Mouse (Mus musculus): ENCODE data around the gene Eps8l3.
"Not testable (repeated sequence)": the region's sequence is repeated elsewhere in the genome, so short reads cannot be mapped to it uniquely, and the experiment has no call there.

Eps8l3 gene

DNA sequence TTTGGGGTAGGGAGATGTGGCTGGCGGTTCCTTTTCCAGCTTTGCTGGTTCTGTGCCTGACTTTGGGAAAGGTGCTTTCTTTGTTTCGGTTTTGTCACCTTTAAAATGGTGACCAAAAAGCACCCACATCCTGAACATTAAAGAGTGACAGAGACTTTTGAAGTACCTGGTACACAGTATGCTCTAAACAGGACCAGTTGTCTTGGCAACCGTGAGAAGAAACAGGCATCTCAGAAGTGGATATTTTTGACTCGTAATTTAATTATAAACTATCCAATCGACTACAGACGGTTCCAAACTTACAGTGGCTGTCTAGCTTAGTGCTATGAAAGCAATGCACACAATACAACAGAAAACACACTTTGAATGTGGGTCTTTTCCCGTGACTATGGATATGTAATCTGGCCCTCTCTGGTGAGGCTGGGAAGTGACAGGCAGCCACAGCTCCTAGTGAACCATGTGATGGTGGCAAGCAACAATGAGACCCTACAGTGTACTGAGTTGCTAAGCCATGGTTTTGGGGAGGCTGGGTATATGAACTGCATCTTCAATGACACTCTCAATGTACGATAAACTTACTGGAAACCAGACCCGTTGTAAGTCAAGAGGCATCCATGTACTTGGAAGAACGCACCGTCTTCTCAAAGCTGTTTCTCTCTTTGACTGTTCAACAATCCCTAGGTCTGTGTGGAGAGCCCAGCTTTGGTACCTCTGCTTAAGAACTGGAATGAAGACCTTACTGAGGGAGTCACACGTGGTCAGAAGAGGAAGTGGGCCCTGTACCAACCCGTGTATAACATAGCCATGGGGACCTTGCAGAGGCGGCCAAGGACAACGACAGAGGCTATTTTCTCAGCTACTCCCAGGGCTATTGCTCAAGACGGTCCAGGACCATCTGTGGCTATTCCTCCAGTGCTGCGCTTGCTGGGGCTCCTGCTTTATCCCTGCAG lies 23.5 kb upstream of the Eps8l3 start:
- intact Hi-C loops (cut with DNase I), result no loop called here

DNA sequence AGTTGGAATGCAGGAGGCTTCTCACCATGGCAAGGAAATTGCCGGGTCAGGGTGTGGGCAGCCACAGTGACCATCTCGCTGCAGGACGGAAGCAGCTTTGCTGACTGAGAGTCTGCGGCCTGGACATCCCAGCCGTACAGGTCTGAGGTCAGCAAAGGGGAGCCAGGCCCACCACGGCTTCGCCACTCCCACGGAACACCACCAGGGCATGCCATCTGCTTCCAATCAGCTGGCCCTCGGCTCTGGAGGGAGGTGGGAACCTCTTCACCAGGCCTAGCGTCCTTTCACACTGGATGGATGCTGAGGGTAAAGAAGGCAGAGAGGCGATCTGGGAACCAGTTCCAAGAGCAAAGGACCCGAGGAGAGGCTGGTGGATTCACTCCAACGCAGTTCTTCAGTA lies 21.7 kb upstream of the Eps8l3 start:
- intact Hi-C loops (cut with DNase I), result no loop called here

DNA sequence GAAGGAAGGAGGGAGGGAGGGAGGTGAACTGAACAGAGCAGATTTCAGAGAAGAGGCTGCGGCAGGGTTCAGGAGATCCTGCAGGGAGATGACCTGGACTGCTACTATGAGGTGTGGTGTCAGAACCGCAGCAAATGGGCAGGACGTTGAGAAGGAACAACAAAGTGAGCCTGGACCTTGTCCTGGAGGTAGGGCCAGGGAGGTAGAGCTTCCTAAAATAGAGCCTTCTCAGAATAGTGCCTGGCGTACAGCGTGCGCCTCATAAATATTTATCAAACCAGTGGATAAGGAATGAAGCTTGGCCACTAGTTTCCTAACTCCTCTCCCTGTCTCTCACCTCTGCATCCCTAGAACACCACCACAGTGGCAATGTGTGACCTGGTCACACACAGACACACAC lies 19.4 kb upstream of the Eps8l3 start:
- intact Hi-C loops (cut with DNase I), result no loop called here

DNA sequence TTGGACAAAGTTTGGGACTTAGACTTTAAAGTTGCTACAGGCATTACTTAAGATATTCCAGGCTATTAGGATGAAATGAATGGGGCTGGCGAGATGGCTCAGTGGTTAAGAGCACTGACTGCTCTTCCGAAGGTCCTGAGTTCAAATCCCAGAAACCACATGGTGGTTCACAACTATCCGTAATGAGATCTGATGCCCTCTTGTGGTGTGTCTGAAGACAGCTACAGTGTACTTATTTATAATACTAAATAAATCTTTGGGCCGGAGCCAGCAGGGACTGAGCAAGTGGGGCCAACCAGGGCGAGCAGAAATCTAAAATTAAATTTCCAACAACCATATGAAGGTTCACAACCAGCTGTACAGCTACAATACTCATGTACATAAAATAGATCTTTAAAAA lies 15.5 kb upstream of the Eps8l3 start:
- intact Hi-C loops (cut with DNase I), result not testable (repeated sequence)

DNA sequence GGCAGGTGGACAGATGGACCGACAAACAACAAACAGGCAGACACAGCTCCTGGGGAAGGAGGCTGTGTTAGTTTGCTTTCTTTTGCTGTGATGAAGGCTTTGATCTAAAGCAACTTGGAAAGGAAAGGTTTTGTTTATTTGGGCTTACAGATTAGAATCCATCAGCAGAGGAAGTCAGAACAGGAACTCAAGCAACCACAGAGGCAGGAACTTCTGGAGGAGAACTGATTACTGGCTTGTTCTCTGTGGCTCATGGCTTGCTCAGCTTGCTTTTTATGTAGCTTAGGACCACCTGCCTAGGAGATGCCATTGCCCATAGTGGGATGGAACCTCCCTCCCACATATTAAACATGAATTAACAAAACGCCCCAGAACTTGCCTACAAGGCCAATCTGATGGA lies 14.6 kb upstream of the Eps8l3 start:
- intact Hi-C loops (cut with DNase I), result loop anchor here (1.0 kb wide), 1 partner anchor 165 kb away; no protein-coding TSS in a partner anchor

DNA sequence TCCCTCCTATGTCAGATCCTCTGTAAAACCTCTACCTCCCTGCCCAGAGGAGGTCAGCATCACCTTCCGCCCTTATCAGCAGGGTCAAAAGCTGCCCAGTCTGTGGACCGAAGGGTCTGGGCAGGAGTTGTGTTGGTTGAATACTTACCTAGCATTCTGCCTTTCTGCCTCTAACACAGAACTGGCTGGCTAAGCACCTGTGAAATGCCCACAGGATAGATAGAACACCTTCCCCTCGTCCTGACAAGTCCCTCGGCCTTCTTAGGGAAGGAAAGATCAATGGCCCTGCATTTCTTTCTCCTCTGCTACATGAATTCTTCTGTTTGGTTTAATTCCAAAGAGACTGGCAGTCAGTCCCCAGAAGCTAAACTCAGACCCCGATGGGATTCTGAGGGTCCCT lies 13.6 kb upstream of the Eps8l3 start:
- intact Hi-C loops (cut with DNase I), result no loop called here

DNA sequence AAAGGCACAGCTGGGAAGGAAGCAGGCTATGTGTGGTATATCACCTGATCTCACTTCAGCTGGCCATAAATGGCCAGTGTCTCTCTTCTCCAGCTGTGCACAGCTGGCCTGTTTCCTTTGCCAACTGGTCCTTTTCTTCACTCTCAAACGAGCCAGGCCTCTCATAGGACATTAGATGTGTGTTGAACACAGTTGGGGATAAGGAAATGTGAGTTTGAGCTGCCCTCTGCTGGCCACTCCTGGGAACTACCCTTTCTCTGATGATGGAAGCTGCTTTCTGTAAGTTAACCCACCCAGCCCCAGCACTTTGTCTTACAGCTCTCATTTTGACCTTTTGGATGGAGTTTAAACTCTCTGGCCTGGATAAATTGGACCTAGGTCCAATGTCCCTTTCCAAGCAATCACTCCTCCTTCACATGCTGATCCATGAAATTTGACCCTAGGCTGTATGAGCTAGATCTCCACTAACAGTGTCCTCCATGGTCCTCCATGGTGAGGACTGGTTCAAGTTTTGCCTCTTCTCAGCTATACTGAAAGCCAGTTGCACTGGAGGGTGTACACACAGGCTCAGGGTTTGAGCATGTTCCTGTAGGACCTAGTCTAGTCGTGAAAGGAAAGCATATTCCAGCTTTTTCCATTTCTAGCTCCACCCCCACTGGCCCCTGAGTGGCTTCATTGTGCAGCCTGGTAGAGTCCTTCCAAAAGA lies 13.0 kb upstream of the Eps8l3 start:
- intact Hi-C loops (cut with DNase I), result loop anchor here (2.0 kb wide), 1 partner anchor 109 kb away; no protein-coding TSS in a partner anchor

DNA sequence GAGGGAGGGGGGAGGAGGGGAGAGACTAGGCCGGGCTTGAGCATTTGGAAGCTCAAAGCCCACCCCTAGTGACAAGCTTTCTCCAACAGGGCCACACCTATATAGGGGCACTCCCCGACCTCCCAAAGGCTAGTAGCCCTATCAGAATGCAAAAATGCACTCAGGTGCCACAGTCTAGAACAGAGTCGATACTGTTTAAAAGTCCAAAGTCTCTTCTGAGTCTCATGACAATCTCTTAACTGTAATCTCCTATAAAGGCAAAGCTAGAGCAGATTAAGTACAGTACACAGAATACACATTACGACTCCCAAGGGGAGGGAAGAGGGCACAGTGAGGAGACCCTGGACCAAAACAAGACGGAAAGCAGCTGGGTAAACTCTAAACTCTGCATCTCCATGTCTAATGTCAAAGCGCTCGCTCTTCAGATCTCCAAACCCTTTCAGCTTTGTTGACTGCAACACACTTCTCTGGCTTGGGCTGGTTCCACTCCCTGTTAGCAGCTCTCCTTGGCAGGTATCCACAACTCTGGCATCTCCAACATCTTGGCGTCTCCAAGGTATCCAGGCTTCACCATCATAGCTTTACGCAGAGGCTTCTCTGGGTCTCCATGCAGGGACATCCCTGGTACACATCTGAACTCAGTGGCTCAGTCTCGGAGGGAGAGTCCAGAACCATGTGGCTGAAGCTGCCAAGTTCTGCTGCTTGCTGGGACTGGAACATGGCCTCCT lies 11.5 kb upstream of the Eps8l3 start:
- intact Hi-C loops (cut with DNase I), result loop anchor here (2.0 kb wide), 2 partner anchors 111 to 195 kb away; no protein-coding TSS in a partner anchor

DNA sequence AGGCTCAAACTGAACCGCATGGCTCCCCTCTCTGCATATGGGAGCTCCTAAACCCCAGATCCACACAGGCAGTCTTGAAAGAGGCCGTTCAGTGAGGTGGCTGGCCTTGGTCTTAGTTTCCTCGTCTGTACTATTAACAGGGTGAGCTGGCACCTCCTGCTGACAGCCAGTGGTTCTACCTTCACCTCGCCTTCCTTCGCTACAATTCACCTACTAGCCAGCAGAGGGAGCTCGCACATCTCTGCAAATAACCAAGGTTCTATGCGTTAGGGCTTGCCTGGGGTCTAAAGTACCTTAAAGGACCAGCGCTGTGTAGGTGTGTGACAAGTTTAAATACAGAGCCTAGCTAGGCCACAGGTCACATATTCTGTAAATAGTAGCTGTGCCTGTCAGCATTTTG lies 9.9 kb upstream of the Eps8l3 start:
- intact Hi-C loops (cut with DNase I), result loop anchor here (1.0 to 2.0 kb wide), 2 partner anchors 51 to 194 kb away; no protein-coding TSS in a partner anchor

DNA sequence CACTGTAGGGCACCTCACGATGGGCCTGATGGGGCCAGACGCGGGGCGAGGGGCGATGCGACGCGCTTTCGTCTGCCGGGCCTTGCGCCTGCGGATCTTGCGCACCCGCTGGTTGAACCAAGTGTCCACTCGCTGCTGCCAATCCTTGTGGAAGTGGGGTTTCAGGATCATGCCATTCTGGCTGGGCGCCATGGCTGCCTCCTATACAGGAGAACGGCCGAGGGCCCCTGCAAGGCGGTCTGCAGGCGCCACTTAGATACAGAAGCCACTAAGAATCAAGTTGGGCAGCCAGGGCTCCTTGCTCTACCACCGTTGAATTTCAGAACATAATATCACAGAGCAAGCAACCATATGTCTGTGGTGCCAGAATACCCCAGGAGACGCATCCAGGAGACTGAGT lies 8.6 kb upstream of the Eps8l3 start:
- intact Hi-C loops (cut with DNase I), result no loop called here

DNA sequence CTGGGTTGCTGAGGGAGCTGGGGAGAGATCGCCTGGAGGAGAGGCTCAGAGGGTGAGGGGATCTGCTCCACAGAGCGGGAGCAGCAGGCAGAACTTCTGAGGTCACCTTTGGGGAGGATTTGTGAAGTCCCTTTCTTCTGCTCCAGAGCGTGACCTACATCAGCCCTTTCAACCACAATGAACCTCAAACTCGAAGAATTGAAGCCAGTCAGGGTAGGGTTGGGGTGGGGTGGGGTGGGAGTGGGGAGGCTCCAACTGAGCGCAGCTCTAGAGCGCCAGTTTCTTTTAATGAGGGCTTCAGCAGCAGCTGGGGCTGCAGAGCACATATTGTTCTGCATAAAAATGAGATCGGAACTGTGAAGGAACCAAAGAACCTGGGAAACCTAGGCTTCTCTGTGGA lies 7.9 kb upstream of the Eps8l3 start:
- intact Hi-C loops (cut with DNase I), result no loop called here

DNA sequence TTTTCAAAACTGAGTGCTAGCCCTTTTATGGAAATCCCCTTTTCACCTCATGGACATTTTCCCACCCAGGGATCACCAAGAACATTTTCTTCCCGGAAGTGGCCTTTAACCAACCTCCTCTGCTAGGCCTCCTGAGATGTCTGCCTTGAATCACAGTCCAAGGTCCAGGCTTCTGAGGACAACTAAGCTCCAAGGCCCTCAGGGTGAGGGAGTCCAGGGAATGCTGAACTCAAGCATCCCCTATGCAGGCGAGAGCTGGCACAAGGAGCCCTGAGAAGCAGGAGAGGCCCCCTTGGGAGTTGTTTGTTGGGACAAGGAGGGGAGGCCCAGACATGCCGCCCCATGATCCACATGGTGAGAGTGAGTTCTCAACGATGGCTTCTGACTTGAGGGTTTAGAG lies 7.1 kb upstream of the Eps8l3 start:
- intact Hi-C loops (cut with DNase I), result loop anchor here (5.0 kb wide), 1 partner anchor 282 kb away; the partner anchor contains the start of gene Gpr61

DNA sequence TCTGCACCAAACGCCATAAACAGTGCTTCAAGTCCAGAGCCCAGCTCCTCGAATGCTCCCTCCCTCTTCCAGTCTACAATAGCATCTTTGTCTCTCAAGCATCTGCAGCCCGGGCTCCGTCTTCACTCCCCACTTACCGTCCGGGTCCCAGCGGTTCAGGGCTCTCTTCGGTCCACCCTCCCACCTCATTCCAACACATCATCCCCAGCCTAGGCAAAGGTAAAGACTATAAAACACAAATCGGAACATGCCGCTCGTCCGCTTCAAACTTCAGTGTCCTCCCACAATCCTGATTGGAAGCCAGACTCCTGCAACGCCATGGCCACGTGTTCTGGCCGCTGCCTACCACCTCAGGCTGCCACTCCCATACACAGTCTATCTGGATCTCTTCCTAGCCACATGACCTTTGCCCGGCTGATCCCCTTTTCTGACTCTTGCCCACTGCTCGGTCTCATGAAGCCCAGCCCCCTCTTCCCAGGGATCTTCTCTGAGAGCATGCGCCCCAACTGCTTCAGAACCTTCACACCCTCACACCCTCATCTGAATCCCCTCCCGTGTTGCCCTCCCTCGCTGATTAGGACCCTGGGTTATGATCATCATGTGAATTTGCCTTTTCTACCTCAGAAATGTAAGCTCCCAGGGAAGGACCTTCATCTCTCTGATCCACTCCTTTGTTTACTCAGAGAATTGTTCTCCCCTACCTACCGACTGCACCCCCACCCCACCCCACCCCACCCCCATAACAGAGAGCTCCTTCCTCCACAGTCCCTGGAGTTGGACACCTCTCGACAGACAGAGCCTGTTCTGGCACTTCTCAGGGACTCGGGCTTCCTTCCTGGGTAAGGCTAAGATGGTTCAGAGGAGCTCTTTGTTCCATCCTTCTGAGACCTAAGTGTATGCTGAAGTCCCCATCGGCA lies 3.4 kb upstream of the Eps8l3 start:
- intact Hi-C loops (cut with DNase I), result loop anchor here (5.0 kb wide), 1 partner anchor 279 kb away; the partner anchor contains the start of gene Gpr61

DNA sequence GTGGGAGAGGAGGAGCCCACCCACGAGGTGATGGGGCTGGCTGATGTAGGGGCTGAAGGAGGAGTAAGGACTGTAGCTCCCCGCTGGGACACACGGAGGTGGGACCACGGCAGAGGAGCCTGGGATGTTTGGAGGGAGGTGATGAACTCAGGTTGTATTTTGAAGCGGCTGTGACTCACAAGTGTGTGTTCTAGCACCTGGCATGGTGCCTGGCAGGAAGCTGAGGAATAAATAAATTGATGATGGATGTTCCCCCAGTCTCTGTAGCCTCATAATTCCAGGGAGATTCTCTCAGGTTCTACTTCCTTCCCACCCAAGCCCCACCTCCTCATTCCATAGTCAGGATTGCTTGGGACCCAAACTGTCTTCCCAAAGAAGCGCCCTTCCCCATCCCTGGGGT lies 1.8 kb upstream of the Eps8l3 start:
- intact Hi-C loops (cut with DNase I), result no loop called here

DNA sequence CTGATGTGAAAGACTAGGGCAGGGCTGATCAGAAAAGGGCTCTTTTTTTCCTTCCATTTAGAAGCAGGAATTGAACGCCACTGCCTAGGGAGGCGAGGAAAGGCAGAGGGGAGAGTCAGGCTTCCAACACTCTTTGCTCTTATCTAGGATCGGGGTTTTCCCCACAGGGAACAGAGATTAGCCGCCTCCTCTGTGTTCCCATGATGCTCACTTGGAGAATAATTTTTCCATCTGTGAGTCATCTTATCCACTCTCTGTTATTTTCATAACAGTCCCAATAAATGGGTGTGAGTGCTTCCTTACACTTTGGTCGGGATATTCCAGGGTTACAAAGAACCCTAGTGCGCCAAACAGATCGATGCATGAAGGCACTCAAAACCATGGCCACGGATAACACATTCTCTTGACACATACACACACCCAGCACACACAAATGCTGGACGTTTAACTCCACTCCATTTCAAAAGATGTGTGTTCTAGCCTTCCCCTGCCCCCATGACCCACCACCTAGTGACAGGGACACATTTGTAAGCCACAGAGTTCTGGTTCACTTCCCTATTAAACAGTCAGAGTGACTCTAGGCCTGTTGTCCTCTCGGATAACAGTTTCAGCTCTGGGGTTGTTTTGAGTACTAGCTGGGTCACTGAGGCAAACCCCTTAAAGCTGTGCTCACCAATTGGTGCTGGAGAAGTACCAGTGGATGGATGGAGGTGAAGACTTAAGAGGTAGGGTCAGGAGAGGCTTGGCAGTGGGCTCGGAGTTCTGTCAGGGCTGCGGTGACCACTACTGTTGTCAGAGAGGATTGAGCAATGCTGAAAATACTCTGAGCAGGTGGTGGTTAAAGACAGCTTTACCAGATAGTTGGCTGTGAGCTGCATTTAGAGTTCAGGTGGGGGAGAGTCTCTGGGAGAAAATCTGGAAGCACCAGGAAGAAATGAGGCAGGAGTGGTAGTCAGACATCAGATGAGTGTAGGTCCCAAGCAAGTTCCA lies 1.0 kb downstream of the Eps8l3 start:
- intact Hi-C loops (cut with DNase I), result no loop called here

DNA sequence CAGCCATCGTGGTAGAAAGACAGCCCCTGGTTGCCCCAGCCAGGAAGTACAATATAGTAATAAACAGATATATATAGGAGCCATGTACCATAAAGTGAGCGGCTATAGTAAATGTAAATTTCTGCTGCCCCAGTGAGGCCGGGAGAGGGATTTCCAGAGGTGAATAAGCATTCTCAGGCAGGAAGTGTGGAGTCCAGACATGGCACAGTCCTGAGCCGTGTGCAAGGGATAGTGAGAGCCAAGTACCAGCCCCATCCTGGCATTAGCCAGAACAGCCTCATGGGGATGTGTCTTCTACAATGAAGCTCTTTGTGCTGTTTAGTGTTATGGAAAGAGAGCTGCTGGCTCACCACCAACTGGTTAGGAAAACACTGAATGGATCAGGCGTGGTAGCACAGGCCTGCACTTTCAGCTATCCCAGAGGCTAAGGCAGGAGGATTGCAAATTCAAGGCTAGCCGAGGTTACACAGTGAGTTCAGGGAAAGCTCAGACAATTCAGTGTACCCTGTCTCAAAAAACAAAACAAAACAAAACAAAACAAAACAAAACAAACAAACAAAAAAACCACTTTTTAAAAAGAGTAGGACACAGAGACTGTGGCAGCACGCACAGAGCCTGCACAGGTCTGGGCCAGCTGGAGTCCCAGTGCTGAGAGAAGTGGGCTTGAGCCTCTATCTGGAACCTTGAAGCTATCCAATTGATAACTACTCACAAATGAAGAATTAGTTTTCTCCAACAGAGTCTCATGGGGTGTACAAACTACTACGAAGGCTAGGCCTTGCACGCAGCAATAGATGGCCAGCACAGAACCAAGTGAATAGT lies 10.9 kb downstream of the Eps8l3 start:
- intact Hi-C loops (cut with DNase I), result no loop called here

DNA sequence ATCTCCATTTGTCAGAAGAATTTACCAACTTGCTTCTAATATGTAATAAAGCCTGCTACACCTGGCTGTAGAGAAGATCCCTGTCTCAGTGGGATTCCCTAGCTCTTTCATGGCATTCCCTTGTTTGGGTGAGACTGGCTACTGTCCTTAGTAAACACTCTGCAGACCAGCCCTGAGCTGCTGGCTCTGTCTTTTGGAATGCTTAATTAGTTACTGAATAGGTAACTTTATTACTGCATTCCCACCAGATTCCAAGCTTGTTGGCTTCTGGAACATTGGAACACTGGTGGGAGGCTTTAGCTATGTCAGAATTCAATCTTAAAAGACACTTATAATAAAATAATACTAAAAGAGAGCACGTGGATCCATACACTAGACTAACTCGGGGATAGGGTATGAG lies 12.2 kb downstream of the Eps8l3 start:
- intact Hi-C loops (cut with DNase I), result not testable (repeated sequence)

DNA sequence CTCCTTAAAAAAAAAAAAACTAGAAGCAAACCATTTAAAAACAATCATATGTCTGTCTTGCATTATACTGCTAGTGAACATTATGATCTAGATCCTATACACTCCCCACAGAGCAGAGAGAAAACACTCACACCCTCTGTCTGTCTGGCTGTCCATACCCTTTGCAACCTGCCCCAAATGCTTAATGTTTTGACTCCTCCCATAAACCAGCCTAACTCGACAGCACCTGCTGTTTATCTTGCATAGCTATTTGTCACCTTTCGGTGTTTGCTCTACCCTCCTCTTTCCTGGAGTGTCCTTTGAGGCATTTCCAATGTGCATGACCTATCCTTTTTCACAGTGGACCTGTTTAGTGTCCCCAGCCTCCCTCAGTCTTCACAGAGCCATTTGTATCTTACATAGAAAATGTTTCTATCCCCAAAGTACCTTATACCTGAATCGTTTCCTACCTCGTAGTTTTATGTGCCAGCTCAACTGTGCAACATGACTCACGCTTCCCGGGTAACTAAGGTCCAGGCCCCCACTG lies 18.2 kb downstream of the Eps8l3 start:
- intact Hi-C loops (cut with DNase I), result no loop called here
